Mouse (Mus musculus) NIH3T3 (cell line): ENCODE results near the gene Nudt17.

Source experiments
- DNase-seq: peaks from one replicate; pipeline ENCODE4 v3.0.0-alpha.2; 2012; ENCODE audit warnings: low read depth

The Nudt17 gene

DNA sequence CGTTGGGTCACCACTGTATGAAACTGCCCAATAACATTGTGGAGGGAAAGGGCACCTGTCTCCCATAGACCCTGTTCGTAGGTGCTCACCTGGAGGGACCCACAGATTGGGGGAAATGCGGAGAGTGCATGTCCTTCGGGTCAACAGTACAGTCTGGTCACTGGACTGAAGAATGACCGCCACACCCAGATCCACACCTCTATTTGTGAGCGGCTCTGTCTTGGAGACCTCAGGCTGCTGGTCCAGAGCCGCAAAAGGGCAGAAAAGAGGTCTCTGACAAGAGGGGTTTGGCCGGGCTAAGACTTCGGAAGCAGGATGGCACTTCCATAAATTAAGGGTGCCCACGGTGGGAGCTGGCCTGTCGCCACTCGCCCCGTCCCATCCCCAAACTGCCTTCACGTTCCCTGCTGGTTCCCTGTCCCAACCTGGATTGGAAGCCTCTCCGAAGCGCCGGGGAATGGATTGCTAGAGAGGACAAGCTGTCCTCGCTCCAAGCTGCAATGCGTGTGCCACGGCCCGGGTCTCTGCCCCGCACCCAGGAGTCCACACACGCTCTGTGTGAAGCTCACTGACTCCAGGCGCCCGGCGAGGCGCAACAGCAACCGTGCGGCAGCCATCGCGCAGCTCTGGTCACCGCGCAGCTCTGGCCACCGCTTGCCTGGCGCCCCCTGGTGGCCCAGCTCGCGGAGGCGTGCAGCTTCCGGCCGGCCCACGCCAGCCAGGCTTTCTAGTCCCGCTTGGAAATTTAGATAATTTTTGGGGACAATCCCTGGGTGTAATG is at the start of gene Nudt17:
Nudt17 (minus strand) TSS at position 660 of the 781 bp plus-strand sequence.
- peak; percentile 87 for DNase-seq

DNA sequence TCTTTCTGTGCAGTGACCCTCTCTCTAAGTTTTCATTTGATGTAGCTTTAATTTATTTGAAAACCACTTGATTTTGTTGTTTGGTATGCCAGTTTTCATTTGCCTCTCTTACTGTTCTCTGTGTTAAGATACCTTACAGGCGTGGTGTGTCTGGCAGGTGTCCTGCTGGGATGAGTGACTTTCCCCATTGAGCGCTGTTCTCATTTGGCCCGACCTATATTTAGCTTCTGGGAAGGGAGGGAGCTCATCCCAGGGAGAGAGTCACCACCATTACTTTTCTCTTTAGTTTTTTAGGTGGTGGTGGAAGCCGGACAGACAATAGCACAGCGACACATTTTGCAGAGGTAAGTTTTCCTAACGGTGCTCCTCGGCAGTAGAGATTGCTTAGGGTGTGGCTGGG is 49.3 kb upstream of the Nudt17 start:
- no peak for DNase-seq

DNA sequence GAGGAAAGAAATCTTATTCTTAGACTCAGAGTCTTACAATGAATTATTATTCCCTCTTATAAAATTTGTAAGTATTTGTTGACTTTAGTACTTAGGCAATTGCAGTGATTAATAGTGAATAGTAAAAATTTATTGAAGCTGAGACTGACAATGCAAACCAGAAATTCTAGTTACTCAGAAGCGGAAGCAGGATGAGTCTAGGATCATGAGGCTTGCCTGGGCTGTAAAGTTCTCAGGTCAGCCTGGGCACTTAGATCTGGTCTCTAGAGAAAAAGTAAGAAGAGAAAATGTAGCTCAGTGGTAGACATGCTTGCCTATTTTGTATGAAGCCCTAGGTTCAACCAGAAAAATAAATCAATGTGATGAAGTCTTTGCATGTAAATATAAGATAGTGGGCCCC is 47.6 kb upstream of the Nudt17 start:
- no peak for DNase-seq

DNA sequence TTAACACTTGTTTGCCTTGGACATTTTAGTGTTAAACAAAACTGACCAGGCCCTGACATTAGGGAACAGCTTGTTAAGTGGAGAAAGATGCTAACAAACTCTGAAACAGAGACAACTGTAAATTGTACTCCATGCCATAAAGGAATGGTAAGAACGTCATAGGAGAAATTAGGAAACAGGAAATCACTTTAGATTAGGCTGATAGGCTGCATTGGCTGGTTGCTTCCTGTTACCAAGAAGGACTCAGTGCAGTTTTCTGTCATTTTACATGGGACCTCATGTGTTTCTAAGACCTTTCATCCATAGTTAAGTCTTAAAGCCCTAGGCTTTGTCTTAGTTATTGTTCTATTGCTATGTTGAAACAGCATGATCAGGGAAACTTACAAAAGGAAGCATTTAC is 38.5 kb upstream of the Nudt17 start:
- no peak for DNase-seq

DNA sequence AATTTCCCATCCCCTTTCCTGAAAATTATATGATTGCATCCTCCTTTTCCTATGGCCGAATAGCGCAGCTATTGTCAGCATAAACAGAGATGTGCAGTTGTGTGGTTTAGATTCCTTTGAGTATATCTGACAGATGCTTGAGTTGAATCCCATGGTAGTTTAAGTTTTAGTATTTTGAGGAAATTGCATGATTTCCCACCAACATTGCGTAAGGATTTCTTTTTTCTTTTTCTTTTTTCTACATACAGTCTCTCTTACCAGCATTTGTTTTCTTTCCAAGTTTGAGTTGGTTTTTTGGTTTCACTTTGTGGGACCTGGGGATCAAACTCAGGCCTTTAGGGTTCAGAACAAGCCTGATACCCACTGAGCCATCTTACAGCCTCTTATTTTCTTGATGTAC is 36.0 kb upstream of the Nudt17 start:
- DNase-seq = peak; percentile 63

DNA sequence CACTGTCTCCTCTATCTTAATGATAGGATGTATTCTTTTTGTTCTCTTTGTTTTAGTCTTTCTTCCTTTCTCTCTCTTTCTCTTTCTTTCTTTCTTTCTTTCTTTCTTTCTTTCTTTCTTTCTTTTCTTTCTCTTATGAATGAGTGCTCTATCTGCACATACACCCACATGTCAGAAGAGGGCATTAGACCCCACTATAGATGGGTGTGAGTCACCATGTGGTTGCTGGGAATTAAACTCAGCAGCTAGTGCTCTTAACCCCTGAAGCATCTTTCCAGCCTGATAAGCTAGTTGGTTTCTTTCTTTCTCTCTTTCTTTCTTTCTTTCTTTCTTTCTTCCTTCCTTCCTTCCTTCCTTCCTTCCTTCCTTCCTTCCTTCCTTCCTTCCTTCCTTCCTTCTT is 31.9 kb upstream of the Nudt17 start:
- DNase-seq = peak; percentile 41

DNA sequence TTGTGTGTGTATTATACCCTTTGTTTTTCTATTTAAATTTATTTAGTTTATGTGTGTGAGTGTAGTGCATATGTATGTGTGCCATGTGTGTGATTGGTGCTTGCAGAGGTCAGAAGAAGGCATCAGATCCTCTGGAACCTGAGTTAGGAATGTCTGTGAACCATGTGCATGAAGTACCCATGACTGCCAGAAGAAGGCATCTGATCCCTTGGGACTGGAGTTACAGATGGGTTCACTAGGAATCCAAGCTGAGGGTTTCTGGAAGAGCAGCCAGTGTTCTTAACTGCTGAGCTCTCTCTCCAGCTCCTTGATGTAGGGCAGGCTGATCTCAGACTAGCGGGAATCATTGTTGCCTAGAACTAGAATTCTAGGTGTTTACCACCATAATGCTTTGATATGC is 29.6 kb upstream of the Nudt17 start:
- peak; percentile 32 for DNase-seq

DNA sequence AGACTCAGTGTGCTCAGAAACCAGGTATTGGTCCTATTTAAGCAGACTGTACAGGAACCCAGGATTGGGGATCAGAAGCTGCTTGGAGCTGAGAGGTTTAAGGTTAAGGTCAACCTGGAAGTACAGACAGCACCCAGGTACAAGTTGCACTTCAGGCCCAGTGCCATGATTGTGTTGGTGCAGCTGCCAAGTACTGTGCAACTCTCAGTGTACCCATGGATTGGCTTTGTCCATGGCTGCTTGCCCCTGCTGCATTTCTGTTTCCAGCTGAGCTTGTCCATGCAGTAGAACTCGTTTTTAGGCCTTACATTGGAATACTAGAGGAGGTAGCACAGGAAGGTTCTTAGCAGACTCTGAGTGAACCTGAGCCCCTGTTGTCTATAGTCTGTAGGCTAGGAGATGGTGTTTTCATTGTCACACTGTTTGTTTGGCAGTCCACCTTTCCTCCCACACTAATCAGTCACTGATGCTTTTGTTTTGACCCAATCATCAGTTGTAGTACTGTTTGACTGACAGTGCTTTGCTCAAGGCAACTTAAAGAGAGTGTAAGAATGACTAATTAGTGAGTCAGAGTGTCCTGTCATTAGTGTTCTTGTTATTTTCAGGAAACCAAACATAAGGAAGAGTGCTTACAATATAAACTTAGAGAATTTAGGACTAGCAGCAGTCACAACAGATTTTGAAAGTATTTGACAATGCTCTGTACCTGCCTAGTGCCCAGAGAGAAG is 28.8 kb upstream of the Nudt17 start:
- no peak for DNase-seq

DNA sequence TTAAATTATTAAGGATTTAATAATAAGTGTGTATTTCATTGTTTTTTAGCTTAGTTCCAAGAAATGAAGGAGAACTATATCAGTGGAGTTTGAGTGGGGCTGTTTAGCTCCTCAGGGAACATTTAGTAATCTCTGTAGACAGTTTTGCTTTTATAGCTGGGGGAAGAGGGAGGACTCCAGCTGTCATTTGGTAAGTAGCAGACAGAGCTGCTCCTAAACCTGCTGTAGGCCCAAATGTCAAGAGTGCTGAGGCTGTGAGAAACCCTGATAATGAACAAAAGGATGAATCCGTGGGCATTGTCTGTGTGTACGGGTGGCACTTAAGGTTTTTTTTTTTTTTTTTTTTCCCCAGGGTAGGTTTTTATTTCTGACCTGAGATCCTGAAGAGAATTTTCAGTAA is 26.8 kb upstream of the Nudt17 start:
- no peak for DNase-seq

DNA sequence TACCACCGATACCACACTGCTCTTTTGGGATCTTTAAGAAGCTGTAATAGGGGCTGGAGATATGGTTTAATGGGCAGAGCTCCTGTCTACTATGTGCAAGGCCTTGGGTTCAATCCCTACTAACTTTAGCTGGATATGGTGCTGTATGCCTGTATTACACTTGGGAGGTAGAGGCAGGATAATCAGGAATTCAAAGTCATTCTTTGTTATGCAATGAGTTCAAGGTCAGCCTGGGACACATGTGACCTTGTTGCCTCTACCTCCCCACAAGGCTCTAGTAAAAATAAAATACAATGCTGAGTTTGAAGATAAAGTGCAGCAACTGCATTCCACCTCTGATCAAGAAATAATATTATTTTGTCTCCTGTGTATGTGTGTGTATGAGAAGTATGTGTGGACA is 25.6 kb upstream of the Nudt17 start:
- no peak for DNase-seq

DNA sequence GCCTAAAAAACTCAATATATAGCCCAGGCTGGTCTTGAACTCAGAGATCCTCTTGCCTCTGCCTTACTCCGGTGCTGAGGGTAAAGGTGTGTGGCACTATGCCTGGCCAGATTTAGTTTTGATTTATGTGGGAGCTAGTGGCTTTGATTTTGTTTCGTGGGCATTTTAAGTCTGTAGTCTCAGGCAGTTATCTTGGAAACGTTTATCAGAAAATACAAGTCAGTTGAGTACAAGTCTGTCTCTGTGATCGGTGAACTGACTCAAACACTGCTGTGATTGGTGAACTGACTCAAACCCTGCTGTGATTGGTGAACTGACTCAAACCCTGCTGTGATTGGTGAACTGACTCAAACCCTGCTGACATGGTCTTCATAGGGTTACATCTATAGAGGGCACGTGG is 22.4 kb upstream of the Nudt17 start:
- DNase-seq = no peak

DNA sequence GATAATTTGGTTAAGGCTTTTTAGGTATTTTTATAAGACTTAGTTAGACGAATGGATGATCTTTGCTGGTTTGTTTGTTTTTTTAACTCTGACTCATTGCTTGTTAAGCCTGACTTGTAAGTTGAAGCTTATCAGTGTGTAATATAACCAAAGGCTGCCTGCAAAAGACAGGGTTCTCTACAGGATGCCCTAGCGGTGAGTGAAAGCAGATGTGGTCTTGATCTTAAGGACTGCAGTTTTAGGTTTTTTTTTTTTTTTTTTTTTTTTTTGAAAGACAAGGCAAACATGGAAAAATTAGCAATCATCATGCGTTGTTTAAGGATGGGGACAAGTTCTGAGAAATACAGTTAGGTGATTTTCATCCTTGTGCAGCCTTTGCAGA is 21.0 kb upstream of the Nudt17 start:
- DNase-seq = peak; percentile 73

DNA sequence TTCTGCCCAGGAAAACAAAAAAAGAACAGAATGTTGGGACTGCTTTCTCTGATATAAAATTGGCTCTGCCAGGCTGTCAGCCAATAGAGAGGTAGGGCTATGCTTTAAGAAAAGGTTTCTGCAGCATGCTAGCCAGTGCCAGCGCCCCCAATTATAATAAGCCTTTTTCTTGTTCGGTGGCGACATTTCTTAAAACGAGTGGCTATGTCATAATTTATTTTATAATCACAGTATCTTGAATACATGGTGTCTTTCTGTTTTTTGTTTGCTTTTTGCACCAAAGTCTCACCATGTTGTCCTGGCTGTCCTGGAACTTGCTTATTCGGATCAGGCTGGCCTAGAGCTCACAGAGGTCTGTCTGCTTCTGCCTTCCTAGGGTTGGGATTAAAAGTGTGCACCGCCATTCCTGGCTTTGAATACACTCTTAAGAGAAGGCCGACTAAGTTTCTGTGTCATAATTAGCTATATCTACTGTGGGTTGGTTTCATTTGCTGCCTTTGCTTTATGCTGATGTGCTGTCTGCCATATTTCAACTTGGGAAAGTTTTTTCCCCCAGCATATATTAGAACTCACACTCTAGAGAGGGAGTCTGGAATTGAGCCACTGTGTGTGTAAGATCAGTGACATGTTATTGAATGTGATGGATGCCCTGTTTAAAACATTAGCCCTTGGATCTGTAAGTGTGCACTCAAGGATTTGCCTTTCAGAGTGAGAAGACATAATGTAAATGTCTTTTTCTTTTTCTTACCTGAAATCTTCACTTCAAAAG is 20.5 kb upstream of the Nudt17 start:
- peak; percentile 60 for DNase-seq

DNA sequence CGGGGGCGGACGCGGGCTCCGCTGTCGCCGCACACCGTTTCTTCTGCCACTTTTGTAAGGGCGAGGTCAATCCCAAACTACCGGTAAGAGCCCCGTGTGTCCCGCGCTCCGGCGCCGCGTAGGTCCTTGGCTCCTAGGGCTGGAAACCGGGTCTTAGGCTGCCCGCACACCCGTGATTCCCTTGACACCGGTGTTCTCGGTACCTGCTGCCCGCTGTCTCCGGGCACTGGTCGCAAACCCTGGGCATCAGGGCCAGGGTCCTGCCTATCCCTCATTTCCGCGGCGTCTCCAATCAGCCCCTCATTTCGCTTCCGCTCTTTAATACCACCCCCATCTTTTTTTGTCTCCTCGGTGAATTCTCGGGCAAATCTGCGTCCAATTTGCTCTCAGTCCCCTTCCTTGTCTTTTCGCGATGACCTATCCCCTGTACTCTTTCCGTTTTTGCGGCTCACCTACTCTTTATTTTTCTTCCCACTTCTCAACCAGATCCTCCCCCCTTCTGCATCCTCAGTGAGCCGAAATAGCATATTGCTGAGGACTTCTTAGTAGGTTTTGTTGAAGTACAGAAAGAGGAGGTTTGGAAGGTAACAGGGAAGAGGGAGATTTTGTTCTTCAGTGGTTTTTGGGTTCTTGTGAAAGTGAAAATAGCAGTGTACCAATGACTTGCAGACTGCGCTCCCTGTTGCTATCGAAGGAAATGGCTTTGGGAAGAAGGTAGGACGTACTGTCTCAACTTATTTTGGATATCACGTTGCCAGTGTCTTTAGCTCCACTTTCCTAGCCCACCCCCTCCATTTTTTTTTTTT is 19.7 kb upstream of the Nudt17 start:
- peak; percentile 54 for DNase-seq

DNA sequence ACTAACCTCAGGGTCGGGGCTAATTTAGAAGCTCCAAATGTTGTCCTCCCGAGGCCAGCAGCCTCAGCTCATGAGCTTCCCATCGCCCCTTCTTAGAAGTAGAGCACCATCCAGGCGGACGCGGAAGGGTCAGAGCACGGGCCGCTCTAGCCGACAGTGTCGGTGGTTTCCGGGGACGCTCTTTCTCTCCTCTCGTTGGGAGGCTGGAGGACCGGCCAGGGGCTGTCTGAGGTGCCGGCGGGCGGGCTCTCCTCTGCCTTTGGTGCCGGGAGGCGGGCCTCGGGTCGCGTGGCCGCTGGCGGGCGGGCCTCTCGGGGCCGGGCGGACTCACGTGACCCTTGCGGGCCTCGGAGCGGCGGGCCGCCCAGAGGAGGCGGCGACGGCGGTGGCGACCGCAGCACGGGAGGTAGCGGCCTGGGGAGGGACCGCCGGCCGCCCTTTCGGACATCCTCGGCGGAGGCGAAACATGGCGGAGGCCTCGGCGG is 19.0 kb upstream of the Nudt17 start, which contains the start of the genes Polr3c and Rnf115:
Polr3c (minus strand) TSS at position 286 of the 485 bp plus-strand sequence.
Rnf115 (plus strand) TSS at position 322 of the 485 bp plus-strand sequence.
- peak; percentile 98 for DNase-seq

DNA sequence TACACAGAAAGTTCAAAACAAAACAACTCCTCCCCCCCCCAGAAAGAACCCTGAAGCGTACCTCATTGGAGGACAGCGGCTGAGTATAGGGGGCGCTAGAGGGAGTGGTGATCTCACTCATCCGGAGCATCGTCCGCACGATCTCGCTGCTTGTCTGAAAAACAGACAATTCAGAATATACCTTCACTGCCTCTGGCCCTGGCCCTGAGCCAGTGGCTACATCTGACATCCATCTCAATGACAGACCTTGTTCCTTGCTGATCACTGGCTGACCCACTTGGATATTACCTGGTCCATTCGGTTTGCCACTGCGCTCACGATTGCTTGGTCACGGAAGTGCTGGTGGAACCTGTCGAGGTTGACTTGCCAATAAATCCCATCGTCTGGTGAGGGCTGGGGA is 10.8 kb upstream of the Nudt17 start:
- peak; percentile 46 for DNase-seq

DNA sequence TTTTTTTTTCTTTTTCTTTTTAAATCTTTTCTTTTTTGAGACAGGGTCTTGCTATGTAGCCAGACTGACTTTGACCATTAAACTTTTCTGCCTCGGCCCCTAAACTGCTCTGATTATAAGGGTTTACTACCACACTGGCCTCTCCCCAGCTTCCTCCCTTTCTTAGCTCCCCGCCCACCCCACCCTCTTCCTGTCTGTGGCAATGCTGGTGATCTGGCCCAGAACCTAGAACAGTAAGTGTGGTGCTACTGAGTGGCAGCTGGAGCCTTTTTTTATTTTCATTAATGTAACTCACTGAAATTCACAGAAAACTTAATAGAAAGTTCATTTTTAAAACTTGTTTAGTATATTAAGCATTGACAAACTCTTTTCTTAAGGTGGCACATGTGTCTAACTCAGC is 7.5 kb upstream of the Nudt17 start:
- no peak for DNase-seq

DNA sequence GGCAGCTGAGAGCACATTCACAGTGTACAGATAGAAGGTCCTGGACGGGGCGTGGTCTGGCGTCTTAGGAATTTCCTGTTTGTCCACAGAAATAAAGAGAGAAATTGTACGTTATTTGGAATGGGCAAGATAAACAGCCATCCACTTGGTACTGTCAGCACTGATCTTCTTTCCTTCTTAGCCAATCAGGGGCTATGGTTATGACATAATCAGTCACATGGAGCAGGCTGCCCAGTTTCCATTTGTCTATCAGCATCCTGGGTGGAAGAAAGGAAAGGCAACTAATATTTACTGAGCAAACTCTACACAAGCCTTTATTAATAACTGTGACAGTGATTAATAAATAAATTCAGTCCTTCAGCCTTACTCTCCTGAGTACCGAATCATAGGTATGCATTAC is 5.9 kb upstream of the Nudt17 start:
- no peak for DNase-seq

DNA sequence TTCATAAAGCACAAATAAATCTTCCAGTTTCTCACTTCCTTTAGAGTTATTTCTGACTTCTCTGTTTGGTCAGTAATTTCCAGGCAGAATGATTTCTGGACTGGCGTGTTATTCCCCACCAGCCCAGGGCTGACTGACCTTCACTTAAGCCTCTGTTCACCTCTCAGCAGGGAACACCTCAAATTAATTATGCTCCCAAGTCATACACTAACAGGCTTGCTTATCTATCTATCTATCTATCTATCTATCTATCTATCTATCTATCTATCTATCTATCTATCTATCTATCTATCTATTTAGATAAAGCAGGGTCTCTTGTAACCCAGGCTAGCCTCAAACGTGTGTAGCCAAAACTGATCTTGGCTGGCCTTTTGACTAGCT is 312 bp upstream of the Nudt17 start:
- no peak for DNase-seq

DNA sequence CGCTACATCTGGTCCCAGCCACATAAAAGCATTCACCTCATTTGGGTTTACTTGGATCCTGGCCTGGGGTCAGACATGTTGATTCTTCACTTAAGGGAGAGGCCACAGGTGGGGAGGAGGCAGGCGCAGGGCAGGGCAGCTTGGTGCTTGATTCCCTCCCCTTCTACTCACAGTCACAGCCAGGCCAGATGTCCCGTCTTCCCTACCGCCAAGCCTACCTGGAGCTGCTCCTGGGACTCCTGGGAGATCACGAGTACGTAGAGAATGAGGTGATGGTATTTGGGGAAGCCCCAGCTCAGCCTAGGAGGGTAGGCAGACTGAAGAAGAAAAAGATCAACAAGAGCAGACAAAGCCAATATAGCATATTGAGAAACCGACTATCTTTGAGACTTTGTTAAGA is 1.4 kb downstream of the Nudt17 start:
- DNase-seq = no peak

DNA sequence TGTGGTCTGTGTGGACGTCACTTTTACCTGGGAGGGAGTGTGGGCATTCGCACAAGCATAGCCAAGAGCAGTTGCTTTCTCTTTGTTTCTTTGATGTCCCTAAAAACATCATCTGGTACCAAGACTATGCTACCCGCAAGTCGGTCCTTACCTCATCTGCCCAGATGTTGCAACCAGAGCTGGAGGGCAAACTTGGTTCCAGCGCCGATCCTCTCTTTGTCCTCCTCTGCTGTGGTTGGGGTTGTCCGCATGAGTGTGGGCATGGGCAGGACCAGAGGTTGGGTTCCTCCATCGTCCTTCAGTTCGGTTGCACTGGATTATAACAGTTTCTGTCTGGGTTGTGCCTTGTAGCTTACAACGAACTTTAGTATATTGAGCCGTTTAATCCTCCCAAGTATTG is 2.1 kb downstream of the Nudt17 start:
- no peak for DNase-seq

DNA sequence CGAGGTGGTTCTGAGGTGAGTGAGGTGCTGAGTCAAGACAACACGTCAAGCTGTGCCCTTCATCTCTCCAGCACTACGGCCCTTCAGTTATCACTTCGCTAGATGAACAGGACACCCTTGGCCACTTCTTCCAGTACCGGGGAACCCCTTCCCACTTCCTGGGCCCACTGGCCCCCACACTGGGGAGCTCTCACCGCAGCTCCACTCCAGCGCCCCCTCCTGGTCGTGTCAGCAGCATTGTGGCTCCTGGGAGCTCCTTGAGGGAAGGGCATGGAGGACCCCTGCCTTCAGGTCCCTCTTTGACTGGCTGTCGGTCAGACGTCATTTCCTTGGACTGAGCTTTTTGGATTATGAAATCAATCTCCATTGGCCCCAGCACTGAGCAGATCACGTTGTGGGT is 3.6 kb downstream of the Nudt17 start:
- DNase-seq = peak; percentile 46
